Mouse (Mus musculus): Measurements from ENCODE around the gene Cabp4.

- no peak for TF ChIP-seq POLR2A (IDR thresholded peaks at IDR 0.05; ENCODE audit: low read depth, low read length)
- TF ChIP-seq CTCF (conservative IDR thresholded peaks at IDR 0.05 in 1 of 2, IDR thresholded peaks at IDR 0.05 in 1 of 2; ENCODE audit: low read depth in 2 of 2, low read length in 2 of 2) = no peak
- TF ChIP-seq JUND (conservative IDR thresholded peaks at IDR 0.05; ENCODE audit: low read depth, low read length) = no peak
These were observed 4.4 kb downstream of the Cabp4 start, which contains the start of gene Gpr152 for GRCm38 (mm10) chr19:4139446-4139845.

Measured in CH12.LX (cell line).